Mouse (Mus musculus): ENCODE results near the gene Mapkapk2. TPM values are rescaled to one million over a fixed set of nuclear protein-coding genes. Genes with fewer than 3 reads are reported as not detected.
A peak's percentile ranks its signal among the peaks of the same experiment; 100 is the strongest.

The Mapkapk2 gene
- polyA plus RNA-seq, 1 experiment from 2014 or later, result 44.7 TPM

- no peak for ATAC-seq (replicated peaks; ENCODE audit: insufficient number of reproducible peaks, low FRiP score, low TSS enrichment, low read depth)
- DNase-seq (ENCODE audit: low spot score), result no peak
Measured at GRCm38 (mm10) chr1:131121987-131122386, 24.4 kb upstream of the Mapkapk2 start.

GRCm38 (mm10) chr1:131119026-131119425 is 21.4 kb upstream of the Mapkapk2 start:
- no peak overlapping the region for H3K27ac ChIP-seq (replicated peaks; ENCODE audit: low read depth, low read length)
- DNase-seq (ENCODE audit: low spot score) (no peak), ATAC-seq (replicated peaks; ENCODE audit: insufficient number of reproducible peaks, low FRiP score, low TSS enrichment, low read depth) (no peak)
- H3K4me2 ChIP-seq (ENCODE audit: low read depth, low read length), result no peak overlapping the region
- no peaks in the 10 kb centered on the region for H3K36me3 ChIP-seq (replicated peaks; ENCODE audit: control insufficient read depth, insufficient read depth, low read depth, low read length)
- H3K9ac ChIP-seq (replicated peaks; ENCODE audit: low read length), result no peak overlapping the region
- H3K4me3 ChIP-seq (ENCODE audit: low read depth, low read length), result no peak overlapping the region
- H3K4me1 ChIP-seq (ENCODE audit: control insufficient read depth, insufficient read depth, low read length), result no peaks in the 10 kb centered on the region
- whole genome bisulfite sequencing, result 66% methylated on average over 2 of the region's 2 CpGs
- H3K9me3 ChIP-seq (replicated peaks; ENCODE audit: control insufficient read depth, low read length), result no peaks in the 10 kb centered on the region
- no peaks in the 10 kb centered on the region for H3K27me3 ChIP-seq (ENCODE audit: control insufficient read depth, insufficient read depth, low read length)

More at GRCm38 (mm10) chr1:131121987-131122386, 24.4 kb upstream of the Mapkapk2 start:
- H3K4me2 ChIP-seq (ENCODE audit: low read depth, low read length), result no peak overlapping the region
- no peaks in the 10 kb centered on the region for H3K36me3 ChIP-seq (replicated peaks; ENCODE audit: control insufficient read depth, insufficient read depth, low read depth, low read length)
- no peaks in the 10 kb centered on the region for H3K4me1 ChIP-seq (ENCODE audit: control insufficient read depth, insufficient read depth, low read length)
- no peaks in the 10 kb centered on the region for H3K27me3 ChIP-seq (ENCODE audit: control insufficient read depth, insufficient read depth, low read length)
- H3K4me3 ChIP-seq (ENCODE audit: low read depth, low read length), result no peak overlapping the region
- WGBS, result 39% methylated on average over 3 of the region's 3 CpGs
- no peak overlapping the region for H3K27ac ChIP-seq (replicated peaks; ENCODE audit: low read depth, low read length)
- H3K9me3 ChIP-seq (replicated peaks; ENCODE audit: control insufficient read depth, low read length), result no peaks in the 10 kb centered on the region
- H3K9ac ChIP-seq (replicated peaks; ENCODE audit: low read length), result no peak overlapping the region

- no peak overlapping the region for H3K4me3 ChIP-seq (ENCODE audit: low read depth, low read length)
- H3K27me3 ChIP-seq (ENCODE audit: control insufficient read depth, insufficient read depth, low read length), result no peaks in the 10 kb centered on the region
- no peak overlapping the region for H3K4me2 ChIP-seq (ENCODE audit: low read depth, low read length)
- no peaks in the 10 kb centered on the region for H3K36me3 ChIP-seq (replicated peaks; ENCODE audit: control insufficient read depth, insufficient read depth, low read depth, low read length)
- ATAC-seq (replicated peaks; ENCODE audit: insufficient number of reproducible peaks, low FRiP score, low TSS enrichment, low read depth) (no peak), DNase-seq (ENCODE audit: low spot score) (no peak)
- H3K27ac ChIP-seq (replicated peaks; ENCODE audit: low read depth, low read length), result no peak overlapping the region
- no peak overlapping the region for H3K9ac ChIP-seq (replicated peaks; ENCODE audit: low read length)
- 62% methylated on average over 10 of the region's 10 CpGs for WGBS
- no peaks in the 10 kb centered on the region for H3K9me3 ChIP-seq (replicated peaks; ENCODE audit: control insufficient read depth, low read length)
- H3K4me1 ChIP-seq (ENCODE audit: control insufficient read depth, insufficient read depth, low read length), result no peaks in the 10 kb centered on the region
Measured at GRCm38 (mm10) chr1:131118530-131118929, 20.9 kb upstream of the Mapkapk2 start.

- no peaks in the 10 kb centered on the region for H3K9me3 ChIP-seq (replicated peaks; ENCODE audit: control insufficient read depth, low read length)
- 55% methylated on average over 13 of the region's 13 CpGs for WGBS
- no peak overlapping the region for H3K4me2 ChIP-seq (ENCODE audit: low read depth, low read length)
- DNase-seq (ENCODE audit: low spot score) (peak; percentile 15), ATAC-seq (replicated peaks; ENCODE audit: insufficient number of reproducible peaks, low FRiP score, low TSS enrichment, low read depth) (peak; percentile 27; the same call in 1 of the 2 replicates)
- no peaks in the 10 kb centered on the region for H3K4me1 ChIP-seq (ENCODE audit: control insufficient read depth, insufficient read depth, low read length)
- H3K36me3 ChIP-seq (replicated peaks; ENCODE audit: control insufficient read depth, insufficient read depth, low read depth, low read length), result no peaks in the 10 kb centered on the region
- no peaks in the 10 kb centered on the region for H3K27me3 ChIP-seq (ENCODE audit: control insufficient read depth, insufficient read depth, low read length)
- H3K4me3 ChIP-seq (ENCODE audit: low read depth, low read length), result no peak overlapping the region
- peak overlapping the region; percentile 32; the same call in 1 of the 2 replicates for H3K9ac ChIP-seq (replicated peaks; ENCODE audit: low read length)
- no peak overlapping the region for H3K27ac ChIP-seq (replicated peaks; ENCODE audit: low read depth, low read length)
Measured at GRCm38 (mm10) chr1:131116430-131117011, 18.9 kb upstream of the Mapkapk2 start.

DNA sequence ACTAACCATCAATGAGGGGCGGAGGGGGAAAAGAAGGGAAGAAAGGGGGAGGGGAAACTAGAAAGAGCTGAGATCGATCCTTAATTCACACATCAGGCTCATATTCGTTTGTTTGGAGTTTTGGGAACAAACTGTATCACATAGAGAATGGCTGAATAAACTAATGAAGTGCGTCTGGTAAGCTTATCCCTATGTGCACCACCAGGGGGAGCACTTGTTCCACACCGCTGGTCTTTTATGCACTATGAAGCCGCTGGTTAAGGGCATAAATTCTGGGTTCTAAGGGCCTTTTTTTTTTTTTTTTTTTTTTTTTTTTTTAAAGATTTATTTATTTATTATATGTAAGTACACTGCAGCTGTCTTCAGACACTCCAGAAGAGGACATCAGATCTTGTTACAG is 18.3 kb upstream of the Mapkapk2 start:
- H3K9ac ChIP-seq (replicated peaks; ENCODE audit: low read length), result no peak overlapping the region
- ATAC-seq (replicated peaks; ENCODE audit: insufficient number of reproducible peaks, low FRiP score, low TSS enrichment, low read depth) (no peak), DNase-seq (ENCODE audit: low spot score) (peak; percentile 86)
- no peaks in the 10 kb centered on the region for H3K4me1 ChIP-seq (ENCODE audit: control insufficient read depth, insufficient read depth, low read length)
- H3K36me3 ChIP-seq (replicated peaks; ENCODE audit: control insufficient read depth, insufficient read depth, low read depth, low read length), result no peaks in the 10 kb centered on the region
- H3K9me3 ChIP-seq (replicated peaks; ENCODE audit: control insufficient read depth, low read length), result no peaks in the 10 kb centered on the region
- H3K4me3 ChIP-seq (ENCODE audit: low read depth, low read length), result no peak overlapping the region
- no peak overlapping the region for H3K27ac ChIP-seq (replicated peaks; ENCODE audit: low read depth, low read length)
- WGBS, result 17% methylated on average over 6 of the region's 6 CpGs
- H3K4me2 ChIP-seq (ENCODE audit: low read depth, low read length), result no peak overlapping the region
- H3K27me3 ChIP-seq (ENCODE audit: control insufficient read depth, insufficient read depth, low read length), result no peaks in the 10 kb centered on the region

DNA sequence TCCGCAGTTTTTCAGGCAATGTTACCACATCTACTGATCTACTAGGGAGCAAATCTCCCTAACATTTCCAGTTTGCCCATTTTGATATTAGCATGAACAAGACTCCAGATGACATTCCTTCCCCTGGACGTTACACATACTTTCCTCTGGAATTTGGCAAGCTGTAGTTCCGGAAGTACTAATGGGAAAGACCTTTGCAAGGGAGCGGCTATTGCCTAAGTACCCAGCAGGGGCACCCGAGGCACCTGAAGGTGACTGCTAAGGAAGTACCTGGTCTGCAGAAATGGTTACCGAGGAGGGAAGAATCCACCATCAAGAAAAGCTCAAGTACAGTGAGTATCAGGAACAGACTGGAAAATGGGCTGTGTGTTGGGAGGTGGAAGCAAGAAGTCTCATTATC is 14.9 kb upstream of the Mapkapk2 start:
- H3K9ac ChIP-seq (replicated peaks; ENCODE audit: low read length), result no peak overlapping the region
- 34% methylated on average over 6 of the region's 6 CpGs for WGBS
- H3K4me1 ChIP-seq (ENCODE audit: control insufficient read depth, insufficient read depth, low read length), result no peaks in the 10 kb centered on the region
- H3K36me3 ChIP-seq (replicated peaks; ENCODE audit: control insufficient read depth, insufficient read depth, low read depth, low read length), result no peaks in the 10 kb centered on the region
- H3K27ac ChIP-seq (replicated peaks; ENCODE audit: low read depth, low read length), result no peak overlapping the region
- DNase-seq (ENCODE audit: low spot score), result peak; percentile 42
- H3K27me3 ChIP-seq (ENCODE audit: control insufficient read depth, insufficient read depth, low read length), result no peaks in the 10 kb centered on the region
- H3K4me3 ChIP-seq (ENCODE audit: low read depth, low read length), result no peak overlapping the region
- ATAC-seq (replicated peaks; ENCODE audit: insufficient number of reproducible peaks, low FRiP score, low TSS enrichment, low read depth), result no peak
- H3K4me2 ChIP-seq (ENCODE audit: low read depth, low read length), result no peak overlapping the region
- H3K9me3 ChIP-seq (replicated peaks; ENCODE audit: control insufficient read depth, low read length), result no peaks in the 10 kb centered on the region

DNA sequence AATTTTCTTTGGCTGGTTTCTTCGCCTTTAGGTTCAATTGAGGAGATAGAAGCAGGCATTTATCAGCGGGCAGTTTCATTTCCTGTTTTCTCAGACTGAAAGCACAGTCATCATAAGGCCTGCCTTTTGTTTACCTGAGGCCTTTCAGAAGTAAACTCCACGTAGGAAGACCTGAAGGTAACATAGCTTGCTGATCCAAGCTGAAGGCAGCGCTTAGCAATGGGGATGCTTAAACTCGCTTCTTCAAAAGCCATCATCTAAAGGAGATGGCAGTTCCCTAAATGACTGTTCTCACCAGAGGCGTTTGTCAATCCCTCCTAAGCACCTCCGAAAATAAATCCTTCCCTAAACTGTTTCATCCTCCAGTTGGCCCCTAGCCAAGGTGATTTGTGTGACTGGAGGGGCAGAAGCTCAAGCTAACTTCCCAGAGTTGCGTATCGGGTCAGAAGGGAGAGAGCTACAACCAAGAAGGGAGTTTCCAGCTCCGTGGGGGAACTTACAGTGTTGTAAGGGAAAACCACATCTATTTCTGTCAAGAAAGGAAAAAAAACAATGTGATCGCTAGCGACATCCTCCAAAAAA is 13.0 kb upstream of the Mapkapk2 start:
- Histone ChIP-seq H3K9me3 (replicated peaks; ENCODE audit: control insufficient read depth, low read length) (no peaks in the 10 kb centered on the region), H3K4me2 (ENCODE audit: low read depth, low read length) (no peak overlapping the region), H3K4me1 (ENCODE audit: control insufficient read depth, insufficient read depth, low read length) (no peaks in the 10 kb centered on the region), H3K27ac (replicated peaks; ENCODE audit: low read depth, low read length) (no peak overlapping the region), H3K27me3 (ENCODE audit: control insufficient read depth, insufficient read depth, low read length) (no peaks in the 10 kb centered on the region), H3K9ac (replicated peaks; ENCODE audit: low read length) (no peak overlapping the region), H3K36me3 (replicated peaks; ENCODE audit: control insufficient read depth, insufficient read depth, low read depth, low read length) (no peaks in the 10 kb centered on the region), H3K4me3 (ENCODE audit: low read depth, low read length) (no peak overlapping the region)
- DNase-seq (ENCODE audit: low spot score), result no peak
- ATAC-seq (replicated peaks; ENCODE audit: insufficient number of reproducible peaks, low FRiP score, low TSS enrichment, low read depth), result no peak
- WGBS, result 82% methylated on average over 12 of the region's 12 CpGs

GRCm38 (mm10) chr1:131107575-131108308 is 10.1 kb upstream of the Mapkapk2 start:
- Histone ChIP-seq H3K27me3 (ENCODE audit: control insufficient read depth, insufficient read depth, low read length) (no peaks in the 10 kb centered on the region), H3K27ac (replicated peaks; ENCODE audit: low read depth, low read length) (0 out of 2 replicates have a peak overlapping the region, but pooled peaks have one; percentile 3), H3K4me3 (ENCODE audit: low read depth, low read length) (no peak overlapping the region), H3K9me3 (replicated peaks; ENCODE audit: control insufficient read depth, low read length) (no peaks in the 10 kb centered on the region), H3K4me1 (ENCODE audit: control insufficient read depth, insufficient read depth, low read length) (no peaks in the 10 kb centered on the region), H3K4me2 (ENCODE audit: low read depth, low read length) (no peak overlapping the region), H3K36me3 (replicated peaks; ENCODE audit: control insufficient read depth, insufficient read depth, low read depth, low read length) (no peaks in the 10 kb centered on the region), H3K9ac (replicated peaks; ENCODE audit: low read length) (no peak overlapping the region)
- DNase-seq (ENCODE audit: low spot score), result peak; percentile 68
- WGBS, result 55% methylated on average over 10 of the region's 10 CpGs
- ATAC-seq (replicated peaks; ENCODE audit: insufficient number of reproducible peaks, low FRiP score, low TSS enrichment, low read depth), result peak; percentile 66; the same call in 1 of the 2 replicates
